Mouse (Mus musculus) liver, embryonic 14.5 days (tissue): Measurements from ENCODE around the gene Rassf6.

Experiments used
- CTCF ChIP-seq: IDR thresholded peaks from 2 replicates; pipeline ENCODE4 v1.5.1; 2016; ENCODE audit warnings: antibody characterized with exemption, low read depth, control low read depth
- EP300 ChIP-seq: IDR thresholded peaks from 2 replicates; pipeline ENCODE4 v1.6.1; 2016; ENCODE audit warnings: antibody characterized with exemption, low read depth

GRCm38 (mm10) chr5:90660411-90660810, 20.0 kb upstream of the Rassf6 start:
- TF ChIP-seq CTCF (no peak), EP300 (no peak)
